Mouse (Mus musculus): Measurements from ENCODE around the gene Vtn. TPM values are rescaled to one million over a fixed set of nuclear protein-coding genes. Genes with fewer than 3 reads are reported as not detected.

Gene Vtn
- polyA plus RNA-seq, 1 experiment from 2014 or later, result 1.2 TPM

- WGBS, result 55% methylated on average over 3 of the region's 3 CpGs
- Histone ChIP-seq H3K4me1 (peaks cover 16% of the 10 kb centered on the region), H3K36me3 (peaks cover 42% of the 10 kb centered on the region), H3K4me2 (no peak overlapping the region), H3K27me3 (no peaks in the 10 kb centered on the region), H3K27ac (no peak overlapping the region), H3K9me3 (no peaks in the 10 kb centered on the region), H3K9ac (no peak overlapping the region), H3K4me3 (no peak overlapping the region)
- ATAC-seq (ENCODE audit: borderline replicate concordance, extremely low read depth, low FRiP score, low TSS enrichment), result no peak
These were observed 41.5 kb downstream of the Vtn start for GRCm38 (mm10) chr11:78540358-78540757.

DNA sequence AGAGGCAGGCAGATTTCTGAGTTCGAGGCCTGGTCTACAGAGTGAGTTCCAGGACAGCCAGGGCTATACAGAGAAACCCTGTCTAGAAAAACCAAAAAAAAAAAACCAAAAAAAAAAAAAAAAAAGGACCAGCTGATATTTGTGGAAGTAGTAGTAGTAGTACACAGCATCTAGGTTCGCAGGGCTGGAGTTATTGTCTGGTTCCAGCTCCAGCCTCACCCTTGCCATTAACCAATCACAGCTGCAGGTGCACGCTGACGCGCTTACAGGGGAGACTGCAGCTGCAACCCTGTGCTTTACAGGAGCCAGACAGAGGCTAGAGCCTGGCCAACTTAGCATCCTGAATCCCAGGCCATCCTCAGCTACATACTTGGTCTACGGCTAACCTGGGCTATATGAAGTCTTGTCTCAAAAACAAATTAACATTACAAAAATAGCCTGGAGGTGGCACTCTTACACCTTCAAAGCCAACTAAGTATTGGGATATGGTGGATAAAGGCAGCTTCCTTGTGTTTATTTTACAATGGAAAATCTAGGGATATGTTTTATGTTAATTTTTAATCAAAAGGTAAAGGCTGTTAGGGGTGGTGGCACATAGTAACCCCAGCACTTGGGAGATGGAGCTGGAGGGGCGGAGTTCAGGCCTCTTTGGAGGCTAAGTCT is 45.7 kb downstream of the Vtn start:
- no peaks in the 10 kb centered on the region for H3K27me3 ChIP-seq
- H3K4me2 ChIP-seq, result no peak overlapping the region
- peaks cover 13% of the 10 kb centered on the region for H3K4me1 ChIP-seq
- peaks cover 35% of the 10 kb centered on the region for H3K36me3 ChIP-seq
- H3K27ac ChIP-seq, result no peak overlapping the region
- H3K9ac ChIP-seq, result no peak overlapping the region
- WGBS, result 92% methylated on average over 7 of the region's 7 CpGs
- ATAC-seq (ENCODE audit: borderline replicate concordance, extremely low read depth, low FRiP score, low TSS enrichment), result no peak
- no peaks in the 10 kb centered on the region for H3K9me3 ChIP-seq
- no peak overlapping the region for H3K4me3 ChIP-seq

DNA sequence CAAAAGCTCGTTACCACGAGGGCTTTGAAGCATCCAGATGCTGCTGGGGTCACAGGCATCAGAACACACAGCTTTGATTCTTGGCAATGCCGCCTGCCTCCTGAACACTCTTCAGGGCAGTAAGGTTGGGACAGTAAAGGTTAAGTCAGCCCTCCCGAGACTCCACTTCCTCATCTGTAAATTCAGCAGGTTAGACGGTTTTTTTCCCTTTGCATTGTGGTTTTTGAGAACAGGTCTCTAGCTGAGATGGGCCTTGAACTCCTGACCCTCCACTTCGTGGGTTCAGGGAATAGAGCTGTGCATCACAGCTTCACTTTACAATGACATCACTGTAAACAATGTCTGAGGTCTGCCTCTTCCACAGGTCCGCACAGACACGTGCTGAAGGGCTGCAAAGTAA is 46.3 kb downstream of the Vtn start:
- WGBS, result 54% methylated on average over 8 of the region's 8 CpGs
- no peak for ATAC-seq (ENCODE audit: borderline replicate concordance, extremely low read depth, low FRiP score, low TSS enrichment)
- H3K27ac ChIP-seq, result no peak overlapping the region
- H3K4me3 ChIP-seq, result no peak overlapping the region
- no peaks in the 10 kb centered on the region for H3K27me3 ChIP-seq
- no peak overlapping the region for H3K9ac ChIP-seq
- H3K36me3 ChIP-seq, result peaks cover 29% of the 10 kb centered on the region
- H3K4me2 ChIP-seq, result no peak overlapping the region
- H3K4me1 ChIP-seq, result peaks cover 13% of the 10 kb centered on the region
- H3K9me3 ChIP-seq, result no peaks in the 10 kb centered on the region

- ATAC-seq (ENCODE audit: borderline replicate concordance, extremely low read depth, low FRiP score, low TSS enrichment), result no peak
- Histone ChIP-seq H3K27me3 (no peaks in the 10 kb centered on the region), H3K4me2 (no peak overlapping the region), H3K27ac (no peak overlapping the region), H3K4me1 (peaks cover 13% of the 10 kb centered on the region), H3K4me3 (no peak overlapping the region), H3K36me3 (peaks cover 13% of the 10 kb centered on the region), H3K9ac (no peak overlapping the region), H3K9me3 (no peaks in the 10 kb centered on the region)
- WGBS, result 66% methylated on average over 2 of the region's 2 CpGs
These were observed 49.0 kb downstream of the Vtn start for GRCm38 (mm10) chr11:78547718-78548460.

DNA sequence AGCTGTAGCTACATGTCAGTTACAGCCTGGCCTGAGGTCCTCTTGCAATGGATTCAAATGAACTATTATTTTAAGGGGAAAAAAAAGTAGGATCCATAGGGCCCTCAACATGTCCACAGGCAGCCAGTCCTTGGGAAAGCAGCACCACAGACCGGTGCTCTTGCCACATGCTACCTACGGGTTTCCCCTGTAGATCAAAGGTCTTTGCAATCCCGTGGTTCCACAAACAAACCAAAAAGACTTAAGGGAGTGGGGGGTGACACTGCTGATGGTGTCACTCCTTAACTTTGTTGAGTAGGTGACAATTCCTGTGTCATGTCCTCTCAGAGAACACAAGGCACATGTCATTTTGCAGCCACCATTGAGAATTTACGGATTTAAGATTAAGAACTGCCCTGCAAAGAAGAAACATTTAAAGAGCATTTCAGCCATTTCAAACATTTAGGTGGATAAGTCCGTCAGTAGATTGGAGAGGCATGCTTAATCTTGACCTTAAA is 50.6 kb downstream of the Vtn start:
- peaks cover 13% of the 10 kb centered on the region for H3K4me1 ChIP-seq
- no peak for ATAC-seq (ENCODE audit: borderline replicate concordance, extremely low read depth, low FRiP score, low TSS enrichment)
- H3K9ac ChIP-seq, result peak overlapping the region; percentile 59
- no peaks in the 10 kb centered on the region for H3K9me3 ChIP-seq
- H3K4me3 ChIP-seq, result peak overlapping the region; percentile 64
- no peak overlapping the region for H3K27ac ChIP-seq
- H3K4me2 ChIP-seq, result peak overlapping the region; percentile 66
- H3K36me3 ChIP-seq, result no peaks in the 10 kb centered on the region
- 5% methylated on average over 5 of the region's 5 CpGs for WGBS
- no peaks in the 10 kb centered on the region for H3K27me3 ChIP-seq

DNA sequence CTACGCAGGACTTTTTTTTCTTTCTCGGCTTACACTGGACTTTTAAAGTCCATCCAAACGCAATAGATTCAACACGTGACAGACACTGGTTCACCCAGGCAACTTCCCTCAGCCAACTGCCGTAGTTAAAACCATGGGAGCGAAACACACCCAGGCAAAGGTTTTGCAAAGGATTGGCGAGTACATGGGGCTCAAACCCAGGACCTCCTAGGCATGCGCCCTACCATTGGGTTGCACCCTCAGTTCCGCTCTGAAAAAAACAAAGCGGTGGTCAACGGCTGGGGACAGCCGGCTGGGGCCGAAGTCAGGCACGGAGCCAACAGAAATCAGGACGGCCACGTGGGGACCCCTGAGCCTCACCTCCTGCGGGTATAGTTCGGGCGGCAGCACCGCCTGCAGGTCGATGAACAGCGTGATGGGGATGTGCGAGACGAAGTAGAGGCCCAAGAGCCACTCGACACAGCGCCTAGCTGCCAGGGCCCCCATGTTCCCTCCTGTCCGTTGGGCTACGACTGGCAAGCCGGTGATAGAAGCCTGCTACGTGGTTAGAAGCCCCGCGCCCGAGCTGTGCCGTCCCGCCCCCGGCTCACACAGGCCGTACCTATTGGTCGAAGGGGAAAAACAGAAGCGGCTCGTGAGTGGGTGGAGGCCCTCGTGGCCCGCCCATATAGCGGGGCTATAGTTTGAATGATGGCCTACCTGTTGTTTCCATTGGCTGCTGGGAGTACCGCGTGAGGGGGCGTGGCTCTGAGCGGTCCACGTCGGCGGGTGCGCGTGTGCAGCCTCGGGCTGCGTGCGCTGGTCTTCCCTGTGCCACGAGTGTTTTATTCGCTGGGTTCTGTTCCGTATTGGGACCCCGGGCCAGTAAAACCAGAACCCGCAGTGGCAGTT is 51.5 kb downstream of the Vtn start, which contains the start of gene Tmem97:
TSS of gene Tmem97 (minus strand) at position 610 of the 891 bp plus-strand sequence.
- H3K9ac ChIP-seq, result peak within 1 kb of the TSS; percentile 59
- ATAC-seq (ENCODE audit: borderline replicate concordance, extremely low read depth, low FRiP score, low TSS enrichment), result peak; percentile 100
- peak within 1 kb of the TSS; percentile 64 for H3K4me3 ChIP-seq
- under 1% methylated on average over 60 of the region's 60 CpGs for WGBS
- no peaks in the 10 kb centered on the region for H3K27me3 ChIP-seq
- peak within 1 kb of the TSS; percentile 85 for H3K27ac ChIP-seq
- no peaks in the 10 kb centered on the region for H3K9me3 ChIP-seq
- peaks cover 13% of the 10 kb centered on the region for H3K4me1 ChIP-seq
- H3K4me2 ChIP-seq, result peak within 1 kb of the TSS; percentile 66
- H3K36me3 ChIP-seq, result no peaks in the 10 kb centered on the region

GRCm38 (mm10) chr11:78551059-78551398 is 52.1 kb downstream of the Vtn start:
- Histone ChIP-seq H3K36me3 (no peaks in the 10 kb centered on the region), H3K9me3 (no peaks in the 10 kb centered on the region), H3K4me2 (peak overlapping the region; percentile 66), H3K27ac (peak overlapping the region; percentile 54), H3K4me3 (peak overlapping the region; percentile 64), H3K4me1 (peaks cover 13% of the 10 kb centered on the region), H3K27me3 (no peaks in the 10 kb centered on the region), H3K9ac (peak overlapping the region; percentile 52; the same call in 1 of the 2 replicates)
- peak; percentile 25; the same call in 1 of the 2 replicates for ATAC-seq (ENCODE audit: borderline replicate concordance, extremely low read depth, low FRiP score, low TSS enrichment)
- WGBS, result 31% methylated on average over 6 of the region's 6 CpGs

Other genes with a start within 250 kb of the Vtn start
- gene 2610507B11Rik, start 237.3 kb upstream of the Vtn start, polyA plus RNA-seq (2015; fragmentation: Nextera tagmentation; extraction: Ambion mirVana), result 71.1 and 75.9 TPM in 2 replicates
- 0.10 and 0.25 TPM in 2 replicates for gene BC030499, start 208.2 kb upstream of the Vtn start, polyA plus RNA-seq (2015; fragmentation: Nextera tagmentation; extraction: Ambion mirVana)
- 44.8 and 49.9 TPM in 2 replicates for gene Spag5, start 197.6 kb upstream of the Vtn start, polyA plus RNA-seq (2015; fragmentation: Nextera tagmentation; extraction: Ambion mirVana)
- gene Aldoc, start 176.1 kb upstream of the Vtn start, polyA plus RNA-seq (2015; fragmentation: Nextera tagmentation; extraction: Ambion mirVana), result 7.7 and 8.1 TPM in 2 replicates
- 75.5 and 78.5 TPM in 2 replicates for gene Pigs, start 170.7 kb upstream of the Vtn start, polyA plus RNA-seq (2015; fragmentation: Nextera tagmentation; extraction: Ambion mirVana)
- 33.4 and 35.7 TPM in 2 replicates for gene Unc119, start 155.6 kb upstream of the Vtn start, polyA plus RNA-seq (2015; fragmentation: Nextera tagmentation; extraction: Ambion mirVana)
- 0.35 and 1.9 TPM in 2 replicates for gene Foxn1, start 112.5 kb upstream of the Vtn start, polyA plus RNA-seq (2015; fragmentation: Nextera tagmentation; extraction: Ambion mirVana)
- gene Slc13a2, start 76.9 kb upstream of the Vtn start, polyA plus RNA-seq (2015; fragmentation: Nextera tagmentation; extraction: Ambion mirVana), result 0.06 and 0.12 TPM in 2 replicates
- 11.7 and 12.0 TPM in 2 replicates for gene Slc46a1, start 33.4 kb upstream of the Vtn start, polyA plus RNA-seq (2015; fragmentation: Nextera tagmentation; extraction: Ambion mirVana)
- gene Sarm1, start 1.3 kb upstream of the Vtn start, polyA plus RNA-seq (2015; fragmentation: Nextera tagmentation; extraction: Ambion mirVana), result 0.91 and 0.96 TPM in 2 replicates
- gene Sebox, start 4.4 kb downstream of the Vtn start, polyA plus RNA-seq (2015; fragmentation: Nextera tagmentation; extraction: Ambion mirVana), result not detected in 2 replicates
- 44.4 and 48.3 TPM in 2 replicates for gene Tmem199, start 13.1 kb downstream of the Vtn start, polyA plus RNA-seq (2015; fragmentation: Nextera tagmentation; extraction: Ambion mirVana)
- 158 TPM in 2 replicates for gene Poldip2, start 13.1 kb downstream of the Vtn start, polyA plus RNA-seq (2015; fragmentation: Nextera tagmentation; extraction: Ambion mirVana)
- 83.0 and 83.1 TPM in 2 replicates for gene Tnfaip1, start 37.2 kb downstream of the Vtn start, polyA plus RNA-seq (2015; fragmentation: Nextera tagmentation; extraction: Ambion mirVana)
- 134 and 137 TPM in 2 replicates for gene Ift20, start 37.3 kb downstream of the Vtn start, polyA plus RNA-seq (2015; fragmentation: Nextera tagmentation; extraction: Ambion mirVana)
- 73.2 and 79.5 TPM in 2 replicates for gene Tmem97, start 51.7 kb downstream of the Vtn start, polyA plus RNA-seq (2015; fragmentation: Nextera tagmentation; extraction: Ambion mirVana)
- 12.0 and 14.0 TPM in 2 replicates for gene Nlk, start 198.3 kb downstream of the Vtn start, polyA plus RNA-seq (2015; fragmentation: Nextera tagmentation; extraction: Ambion mirVana)